Mouse (Mus musculus) testis, adult 2 months (tissue): ENCODE measurements around the gene Plekha3. TPM values are rescaled to one million over a fixed set of nuclear protein-coding genes. Genes with fewer than 3 reads are reported as not detected.

ENCODE experiments used
- H3K27ac ChIP-seq: fragments of 200-500 bp; 2 replicates; pipeline ENCODE4 v1.5.1; 2012; ENCODE audit warnings: low read depth, low read length; ENCODE audit not compliant: control insufficient read depth, insufficient read depth
- H3K27me3 ChIP-seq: fragments of 200-500 bp; 2 replicates; pipeline ENCODE4 v1.6.1; 2012; ENCODE audit warnings: mild to moderate bottlenecking, low read length, moderate library complexity; ENCODE audit not compliant: control insufficient read depth, insufficient read depth
- H3K36me3 ChIP-seq: fragments of 200-500 bp; 2 replicates; pipeline ENCODE4 v1.6.1; 2012; ENCODE audit warnings: mild to moderate bottlenecking, low read length; ENCODE audit not compliant: control insufficient read depth, insufficient read depth
- H3K4me1 ChIP-seq: fragments of 200-500 bp; 2 replicates; pipeline ENCODE4 v1.6.1; 2012; ENCODE audit warnings: low read length; ENCODE audit not compliant: control insufficient read depth, insufficient read depth
- H3K4me3 ChIP-seq: fragments of 200-500 bp; 2 replicates; pipeline ENCODE4 v1.5.1; 2012; ENCODE audit warnings: low read depth, mild to moderate bottlenecking, low read length, moderate library complexity, mixed read lengths; ENCODE audit not compliant: control insufficient read depth
- CTCF ChIP-seq: fragments of 200-500 bp; IDR thresholded peaks from 2 replicates; pipeline ENCODE4 v1.5.1; 2012; ENCODE audit warnings: low read depth, mild to moderate bottlenecking, inconsistent platforms, low read length, moderate library complexity; ENCODE audit not compliant: control insufficient read depth, insufficient read depth, insufficient replicate concordance
- POLR2A ChIP-seq: fragments of 200-500 bp; IDR thresholded peaks from 2 replicates; pipeline ENCODE4 v1.6.1; 2012; ENCODE audit warnings: low read depth, mild to moderate bottlenecking, inconsistent platforms, low read length, moderate library complexity; ENCODE audit not compliant: control insufficient read depth
- polyA plus RNA-seq: library from polyadenylated mRNA; depleted of rRNA; stranded (reverse); fragments of >200 nt; gene quantifications from 2 replicates; pipeline ENCODE4 v1.2.3, GENCODE M21; 2012

Gene Plekha3
- polyA plus RNA-seq, 1 experiment = 20.2 TPM

DNA sequence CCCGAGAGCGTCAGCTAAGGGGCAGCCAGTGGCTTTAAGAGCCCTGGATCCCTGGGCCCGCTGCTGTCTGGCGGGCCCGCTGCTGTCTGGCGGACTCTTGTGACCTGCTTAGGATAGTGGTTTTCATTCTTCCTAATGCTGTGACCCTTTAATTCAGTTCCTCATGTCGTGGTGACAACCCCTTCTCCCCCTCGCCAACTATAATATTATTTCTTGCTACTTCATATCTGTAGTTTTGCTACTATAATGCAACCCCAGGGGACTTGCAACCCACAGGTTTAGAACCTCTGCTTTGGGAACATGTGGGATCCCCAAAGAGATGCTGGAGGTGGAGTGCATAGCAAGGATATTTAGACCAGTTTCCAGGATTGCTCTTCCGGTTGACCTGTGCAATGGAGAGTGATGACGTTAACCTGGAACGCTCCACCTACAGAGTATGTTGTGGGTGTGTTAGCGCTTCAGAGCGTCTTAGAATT lies 26.4 kb upstream of the Plekha3 start:
- TF ChIP-seq CTCF (no peak), POLR2A (no peak)
- Histone ChIP-seq H3K27me3 (no peaks in the 10 kb centered on the region), H3K27ac (no peak overlapping the region; the same call in 1 of the 2 replicates), H3K4me1 (peaks cover 14% of the 10 kb centered on the region), H3K36me3 (no peaks in the 10 kb centered on the region), H3K4me3 (peak overlapping the region; percentile 62; the same call in 1 of the 2 replicates)

DNA sequence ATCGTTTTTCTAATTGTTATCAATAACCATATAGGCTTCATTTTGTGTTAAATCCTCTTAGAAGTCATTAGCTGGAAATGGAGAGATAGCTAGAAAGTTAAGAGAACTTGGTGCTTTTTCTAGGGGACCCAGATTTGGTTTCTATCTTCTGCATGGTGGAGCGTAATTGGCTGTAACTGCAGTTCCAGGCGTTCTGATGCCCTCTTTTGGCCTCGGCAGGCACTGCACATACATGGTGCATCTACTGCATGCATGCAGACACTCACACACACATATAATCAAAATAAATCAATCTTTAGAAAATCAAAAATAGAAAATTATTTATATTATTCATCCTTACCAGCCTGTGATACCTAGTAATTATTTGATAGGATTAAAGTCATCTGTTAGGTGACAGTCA lies 22.0 kb upstream of the Plekha3 start:
- no peak overlapping the region for H3K4me3 ChIP-seq
- H3K27ac ChIP-seq = no peak overlapping the region
- H3K4me1 ChIP-seq = peaks cover 2% of the 10 kb centered on the region
- H3K27me3 ChIP-seq = no peaks in the 10 kb centered on the region
- no peaks in the 10 kb centered on the region for H3K36me3 ChIP-seq
- no peak for TF ChIP-seq POLR2A
- no peak for TF ChIP-seq CTCF

DNA sequence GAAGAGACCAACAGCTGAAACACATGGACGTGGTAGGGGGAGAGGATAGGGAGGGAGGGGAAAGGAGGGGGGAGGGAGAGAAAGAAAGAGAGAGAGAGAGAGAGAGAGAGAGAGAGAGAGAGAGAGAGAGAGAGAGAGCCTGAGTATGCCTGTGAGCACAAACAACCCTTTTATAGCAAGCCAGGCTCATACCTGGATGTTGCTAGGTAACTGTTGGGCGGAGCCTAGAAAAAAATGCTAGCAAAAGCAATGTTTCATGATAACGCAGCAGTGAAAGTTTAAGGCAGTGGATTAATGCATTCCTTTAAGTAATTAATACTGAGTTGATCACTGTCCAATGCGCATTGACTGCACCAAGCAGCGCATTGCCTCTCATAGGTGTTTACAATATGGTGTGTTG lies 20.4 kb upstream of the Plekha3 start:
- H3K4me3 ChIP-seq = no peak overlapping the region
- H3K4me1 ChIP-seq = no peaks in the 10 kb centered on the region; the same call in 1 of the 2 replicates
- no peak overlapping the region for H3K27ac ChIP-seq
- TF ChIP-seq POLR2A = no peak
- TF ChIP-seq CTCF = no peak
- no peaks in the 10 kb centered on the region for H3K36me3 ChIP-seq
- no peaks in the 10 kb centered on the region for H3K27me3 ChIP-seq

DNA sequence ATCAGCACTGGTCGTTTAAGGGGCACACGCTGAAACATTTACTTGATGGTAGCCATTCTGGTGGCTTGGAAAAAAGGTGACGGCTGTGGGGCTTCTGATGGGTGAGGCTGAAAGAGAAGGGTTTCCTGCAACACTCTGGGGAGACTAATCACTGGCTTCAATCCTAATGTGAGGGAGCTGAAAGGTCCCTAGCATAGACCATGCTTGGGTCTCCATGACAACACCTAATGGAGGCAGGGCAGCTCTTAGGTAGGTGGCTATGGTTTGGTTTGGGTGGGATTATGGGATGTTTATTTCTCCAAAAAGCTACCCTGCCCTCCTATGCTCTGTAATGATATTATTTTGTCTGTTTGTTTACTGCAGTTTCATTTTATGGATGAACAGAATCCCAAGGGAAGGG lies 19.6 kb upstream of the Plekha3 start:
- Histone ChIP-seq H3K36me3 (no peaks in the 10 kb centered on the region), H3K4me3 (no peak overlapping the region), H3K27me3 (no peaks in the 10 kb centered on the region), H3K27ac (no peak overlapping the region), H3K4me1 (no peaks in the 10 kb centered on the region; the same call in 1 of the 2 replicates)
- TF ChIP-seq POLR2A (no peak), CTCF (no peak)

DNA sequence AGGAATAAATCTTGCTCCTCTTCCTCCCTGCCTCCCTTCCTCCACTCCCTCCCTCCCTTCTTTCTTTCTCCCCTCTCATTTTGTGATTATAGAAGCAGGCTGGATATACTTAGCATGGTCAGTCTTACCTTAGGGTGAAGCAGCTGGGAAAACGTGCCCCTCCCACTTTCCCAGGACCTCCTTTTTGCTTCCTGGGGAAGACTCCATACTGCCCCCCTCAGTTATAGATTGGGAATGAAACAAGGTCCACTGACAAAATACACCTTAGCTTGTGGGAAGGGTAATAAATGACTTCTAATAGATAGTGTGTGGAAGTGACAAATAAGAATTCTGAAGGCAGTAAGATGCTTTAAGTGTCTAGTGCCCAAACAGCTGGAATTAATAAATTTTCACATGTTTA lies 19.1 kb upstream of the Plekha3 start:
- Histone ChIP-seq H3K36me3 (no peaks in the 10 kb centered on the region), H3K27me3 (no peaks in the 10 kb centered on the region), H3K4me1 (no peaks in the 10 kb centered on the region; the same call in 1 of the 2 replicates), H3K4me3 (no peak overlapping the region), H3K27ac (no peak overlapping the region)
- TF ChIP-seq CTCF (no peak), POLR2A (no peak)

DNA sequence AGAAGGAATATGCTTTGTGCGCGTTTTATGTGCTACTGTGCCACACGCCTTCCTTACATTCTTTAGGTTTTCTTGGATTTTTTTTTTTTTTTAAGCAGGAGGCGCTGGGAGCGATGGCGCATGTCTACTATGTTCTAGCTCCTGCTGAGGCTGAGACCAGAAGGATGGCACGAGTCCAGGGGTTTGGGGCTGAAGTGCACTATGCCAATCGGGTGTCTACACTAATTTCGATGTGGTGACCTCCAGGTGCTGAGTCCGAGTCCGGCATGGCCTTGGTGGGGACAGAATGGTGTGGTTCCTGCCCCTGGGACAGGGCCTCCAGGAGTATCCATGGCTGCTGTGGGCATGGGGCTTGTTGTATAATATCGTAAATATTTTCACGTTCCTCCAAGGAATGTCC lies 16.5 kb upstream of the Plekha3 start:
- TF ChIP-seq CTCF (no peak), POLR2A (no peak)
- H3K36me3 ChIP-seq = no peaks in the 10 kb centered on the region
- no peak overlapping the region for H3K27ac ChIP-seq
- peak overlapping the region; percentile 10; the same call in 1 of the 2 replicates for H3K4me3 ChIP-seq
- no peaks in the 10 kb centered on the region for H3K27me3 ChIP-seq
- H3K4me1 ChIP-seq = no peaks in the 10 kb centered on the region; the same call in 1 of the 2 replicates

DNA sequence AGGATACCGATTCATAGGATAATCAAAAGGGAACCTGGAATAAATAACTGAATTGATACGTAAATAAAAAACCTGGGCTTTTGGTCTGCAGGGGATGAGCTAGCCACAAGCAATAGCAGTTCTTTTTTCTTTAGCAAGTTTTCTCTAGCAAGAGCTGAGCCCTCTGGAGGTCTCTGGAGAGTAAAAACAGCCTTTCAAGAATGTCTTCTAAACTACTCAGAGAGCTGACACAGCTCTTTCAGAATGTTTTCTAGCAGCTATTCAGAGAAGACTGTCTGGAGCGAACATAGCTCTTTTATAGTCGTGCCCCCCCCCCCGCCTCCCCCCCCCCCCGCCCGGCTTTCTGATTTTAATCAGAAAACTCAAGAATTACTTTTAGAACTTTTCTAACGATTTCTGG lies 15.7 kb upstream of the Plekha3 start:
- H3K4me1 ChIP-seq = no peaks in the 10 kb centered on the region; the same call in 1 of the 2 replicates
- H3K27me3 ChIP-seq = no peaks in the 10 kb centered on the region
- H3K36me3 ChIP-seq = no peaks in the 10 kb centered on the region
- TF ChIP-seq CTCF (no peak), POLR2A (no peak)
- H3K4me3 ChIP-seq = no peak overlapping the region
- H3K27ac ChIP-seq = no peak overlapping the region
